Mouse (Mus musculus): ENCODE results near the gene Aim2.

Gene Aim2

GRCm38 (mm10) chr1:173391754-173392153 is 41.1 kb downstream of the Aim2 start:
- DNase-seq = peak; percentile 27

GRCm38 (mm10) chr1:173398323-173398970 is 47.8 kb downstream of the Aim2 start:
- peak; percentile 27 for DNase-seq

- DNase-seq = peak; percentile 73
Measured at GRCm38 (mm10) chr1:173404696-173405309, 54.1 kb downstream of the Aim2 start.

- DNase-seq = peak; percentile 66
Measured at GRCm38 (mm10) chr1:173409066-173409465, 58.4 kb downstream of the Aim2 start.

- DNase-seq = no peak
Measured at GRCm38 (mm10) chr1:173411863-173412262, 61.2 kb downstream of the Aim2 start.

GRCm38 (mm10) chr1:173414631-173415030 is 64.0 kb downstream of the Aim2 start:
- no peak for DNase-seq

- DNase-seq = no peak
Measured at GRCm38 (mm10) chr1:173418516-173418915, 67.8 kb downstream of the Aim2 start.

- peak; percentile 93 for DNase-seq
Measured at GRCm38 (mm10) chr1:173418936-173419621, 68.4 kb downstream of the Aim2 start.

- DNase-seq = peak; percentile 96
Measured at GRCm38 (mm10) chr1:173420374-173420773, 69.7 kb downstream of the Aim2 start.

- DNase-seq = no peak
Measured at GRCm38 (mm10) chr1:173426345-173426744, 75.7 kb downstream of the Aim2 start.

GRCm38 (mm10) chr1:173427385-173427784 is 76.7 kb downstream of the Aim2 start:
- peak; percentile 94 for DNase-seq

GRCm38 (mm10) chr1:173429995-173430699 is 79.5 kb downstream of the Aim2 start:
- DNase-seq = peak; percentile 77

GRCm38 (mm10) chr1:173432411-173432810 is 81.7 kb downstream of the Aim2 start:
- DNase-seq = peak; percentile 55

GRCm38 (mm10) chr1:173437161-173437953 is 86.7 kb downstream of the Aim2 start:
- peak; percentile 35 for DNase-seq

- peak; percentile 41 for DNase-seq
Measured at GRCm38 (mm10) chr1:173440681-173441080, 90.0 kb downstream of the Aim2 start.

GRCm38 (mm10) chr1:173441210-173441609 is 90.5 kb downstream of the Aim2 start:
- peak; percentile 49 for DNase-seq

GRCm38 (mm10) chr1:173443061-173443460 is 92.4 kb downstream of the Aim2 start:
- DNase-seq = peak; percentile 42

- DNase-seq = peak; percentile 83
Measured at GRCm38 (mm10) chr1:173447067-173447466, 96.4 kb downstream of the Aim2 start.

GRCm38 (mm10) chr1:173450621-173451020 is 99.9 kb downstream of the Aim2 start:
- peak; percentile 54 for DNase-seq

GRCm38 (mm10) chr1:173451665-173452064 is 101.0 kb downstream of the Aim2 start:
- DNase-seq = peak; percentile 91

GRCm38 (mm10) chr1:173456139-173456754 is 105.6 kb downstream of the Aim2 start:
- no peak for DNase-seq

GRCm38 (mm10) chr1:173456761-173457160 is 106.1 kb downstream of the Aim2 start:
- DNase-seq = no peak

Measured in heart, adult 11 months (tissue).